Mouse (Mus musculus) kidney, embryonic 14.5 days (tissue): ENCODE results near the gene Nanos2. TPM values are rescaled to one million over a fixed set of nuclear protein-coding genes. Genes with fewer than 3 reads are reported as not detected.

Source experiments
- polyA plus RNA-seq: library from polyadenylated mRNA; unstranded; fragments of >200 nt; fragmentation: Nextera tagmentation; extraction: Ambion mirVana; gene quantifications from 2 replicates; pipeline ENCODE4 v1.2.1, GENCODE M21; 2014

Gene Nanos2
- polyA plus RNA-seq, 1 experiment from 2014 or later, result not detected

Other genes with a start within 250 kb of the Nanos2 start
- not detected in 2 replicates for gene Psg19, start 188.9 kb upstream of the Nanos2 start, polyA plus RNA-seq
- gene Psg17, start 165.8 kb upstream of the Nanos2 start, polyA plus RNA-seq, result not detected in 2 replicates
- gene Mill2, start 147.4 kb upstream of the Nanos2 start, polyA plus RNA-seq, result 0.64 and 0.79 TPM in 2 replicates
- 0.77 and 1.1 TPM in 2 replicates for gene Pglyrp1, start 116.1 kb upstream of the Nanos2 start, polyA plus RNA-seq
- 21.0 and 21.4 TPM in 2 replicates for gene Ccdc61, start 77.0 kb upstream of the Nanos2 start, polyA plus RNA-seq
- 0.96 and 1.1 TPM in 2 replicates for gene Nova2, start 61.5 kb upstream of the Nanos2 start, polyA plus RNA-seq
- gene Mypop, start 3.8 kb downstream of the Nanos2 start, polyA plus RNA-seq, result 3.9 and 4.9 TPM in 2 replicates
- 28.6 and 30.3 TPM in 2 replicates for gene Irf2bp1, start 16.6 kb downstream of the Nanos2 start, polyA plus RNA-seq
- not detected in 2 replicates for gene Foxa3, start 36.1 kb downstream of the Nanos2 start, polyA plus RNA-seq
- gene Sympk, start 37.0 kb downstream of the Nanos2 start, polyA plus RNA-seq, result 26.7 and 39.4 TPM in 2 replicates
- gene Rsph6a, start 67.3 kb downstream of the Nanos2 start, polyA plus RNA-seq, result not detected in 2 replicates
- gene Dmwd, start 88.8 kb downstream of the Nanos2 start, polyA plus RNA-seq, result 20.5 and 23.2 TPM in 2 replicates
- 12.1 and 14.9 TPM in 2 replicates for gene Dmpk, start 96.4 kb downstream of the Nanos2 start, polyA plus RNA-seq
- gene Six5, start 107.2 kb downstream of the Nanos2 start, polyA plus RNA-seq, result 13.3 and 13.6 TPM in 2 replicates
- gene Gm4969, start 131.0 kb downstream of the Nanos2 start, polyA plus RNA-seq, result 2.3 and 4.5 TPM in 2 replicates
- 5.7 and 10.0 TPM in 2 replicates for gene Fbxo46, start 132.5 kb downstream of the Nanos2 start, polyA plus RNA-seq
- gene Qpctl, start 161.9 kb downstream of the Nanos2 start, polyA plus RNA-seq, result 8.9 and 12.8 TPM in 2 replicates
- 155 and 205 TPM in 2 replicates for gene Snrpd2, start 162.3 kb downstream of the Nanos2 start, polyA plus RNA-seq
- gene Gipr, start 178.7 kb downstream of the Nanos2 start, polyA plus RNA-seq, result 0.31 and 0.45 TPM in 2 replicates
- 2.8 and 5.7 TPM in 2 replicates for gene Eml2, start 189.0 kb downstream of the Nanos2 start, polyA plus RNA-seq
- 2.4 and 3.4 TPM in 2 replicates for gene Gpr4, start 225.1 kb downstream of the Nanos2 start, polyA plus RNA-seq
- gene Opa3, start 240.9 kb downstream of the Nanos2 start, polyA plus RNA-seq, result 33.3 and 44.6 TPM in 2 replicates